Mouse (Mus musculus): ENCODE measurements around the gene Mtch1.

GRCm38 (mm10) chr17:29391280-29391679, 43.5 kb upstream of the Mtch1 start:
- TF ChIP-seq CTCF (IDR thresholded peaks at IDR 0.05; ENCODE audit: low read depth) (no peak), EP300 (IDR thresholded peaks at IDR 0.05; ENCODE audit: low read depth) (no peak)

Measured in heart, postnatal 0 days (tissue).